Mouse (Mus musculus) heart, embryonic 11.5 days (tissue): ENCODE data around the gene Rpl28. TPM values are rescaled to one million over a fixed set of nuclear protein-coding genes. Genes with fewer than 3 reads are reported as not detected.

ENCODE experiments used
- ATAC-seq: fragments of 200-750 bp; cut with Nextera tagmentation; replicated peaks from 2 replicates; pipeline ENCODE4 v1.8.0; 2017; ENCODE audit warnings: moderate library complexity; ENCODE audit not compliant: insufficient number of reproducible peaks, low FRiP score, low TSS enrichment
- H3K27ac ChIP-seq: fragments of 300-500 bp; sonication (generic); 2 replicates; pipeline ENCODE4 v1.5.1; 2014; ENCODE audit warnings: mild to moderate bottlenecking, low read depth, low read length
- H3K27me3 ChIP-seq: fragments of 300-500 bp; sonication (generic); 2 replicates; pipeline ENCODE4 v1.6.1; 2014; ENCODE audit warnings: mild to moderate bottlenecking, low read length, mixed read lengths; ENCODE audit not compliant: control insufficient read depth, insufficient read depth
- H3K36me3 ChIP-seq: fragments of 300-500 bp; sonication (generic); 2 replicates; pipeline ENCODE4 v1.6.1; 2014; ENCODE audit warnings: mild to moderate bottlenecking, low read length, moderate library complexity, mixed read lengths; ENCODE audit not compliant: control insufficient read depth, insufficient read depth
- H3K4me1 ChIP-seq: fragments of 300-500 bp; sonication (generic); 2 replicates; pipeline ENCODE4 v1.6.1; 2014; ENCODE audit warnings: low read length; ENCODE audit not compliant: control insufficient read depth, insufficient read depth
- H3K4me2 ChIP-seq: fragments of 300-500 bp; sonication (generic); 2 replicates; pipeline ENCODE4 v1.6.1; 2014; ENCODE audit warnings: mild to moderate bottlenecking, moderate library complexity
- H3K4me3 ChIP-seq: fragments of 300-500 bp; sonication (generic); 2 replicates; pipeline ENCODE4 v1.5.1; 2014; ENCODE audit warnings: low read depth, low read length
- H3K9ac ChIP-seq: fragments of 300-500 bp; sonication (generic); 2 replicates; pipeline ENCODE4 v1.6.1; 2014; ENCODE audit warnings: mild to moderate bottlenecking, low read depth, low read length, moderate library complexity
- H3K9me3 ChIP-seq: fragments of 300-500 bp; sonication (generic); replicated peaks from 2 replicates; pipeline ENCODE4 v1.6.1; 2016; ENCODE audit warnings: low read length; ENCODE audit not compliant: control insufficient read depth
- WGBS: fragments of 180-500 bp; shearing (Covaris S2); extraction: QIAGEN DNeasy Blood & Tissue Kit; methylation state at CpG from one replicate; pipeline ENCODE4 v1.1.7; 2014; ENCODE audit not compliant: insufficient replicate concordance; 5-methylcytosine and 5-hydroxymethylcytosine counted together
- polyA plus RNA-seq: library from polyadenylated mRNA; unstranded; fragments of >200 nt; fragmentation: Nextera tagmentation; extraction: Ambion mirVana; gene quantifications from 2 replicates; pipeline ENCODE4 v1.2.1, GENCODE M21; 2014

Rpl28 gene
- 143 and 156 TPM in 2 replicates for polyA plus RNA-seq

DNA sequence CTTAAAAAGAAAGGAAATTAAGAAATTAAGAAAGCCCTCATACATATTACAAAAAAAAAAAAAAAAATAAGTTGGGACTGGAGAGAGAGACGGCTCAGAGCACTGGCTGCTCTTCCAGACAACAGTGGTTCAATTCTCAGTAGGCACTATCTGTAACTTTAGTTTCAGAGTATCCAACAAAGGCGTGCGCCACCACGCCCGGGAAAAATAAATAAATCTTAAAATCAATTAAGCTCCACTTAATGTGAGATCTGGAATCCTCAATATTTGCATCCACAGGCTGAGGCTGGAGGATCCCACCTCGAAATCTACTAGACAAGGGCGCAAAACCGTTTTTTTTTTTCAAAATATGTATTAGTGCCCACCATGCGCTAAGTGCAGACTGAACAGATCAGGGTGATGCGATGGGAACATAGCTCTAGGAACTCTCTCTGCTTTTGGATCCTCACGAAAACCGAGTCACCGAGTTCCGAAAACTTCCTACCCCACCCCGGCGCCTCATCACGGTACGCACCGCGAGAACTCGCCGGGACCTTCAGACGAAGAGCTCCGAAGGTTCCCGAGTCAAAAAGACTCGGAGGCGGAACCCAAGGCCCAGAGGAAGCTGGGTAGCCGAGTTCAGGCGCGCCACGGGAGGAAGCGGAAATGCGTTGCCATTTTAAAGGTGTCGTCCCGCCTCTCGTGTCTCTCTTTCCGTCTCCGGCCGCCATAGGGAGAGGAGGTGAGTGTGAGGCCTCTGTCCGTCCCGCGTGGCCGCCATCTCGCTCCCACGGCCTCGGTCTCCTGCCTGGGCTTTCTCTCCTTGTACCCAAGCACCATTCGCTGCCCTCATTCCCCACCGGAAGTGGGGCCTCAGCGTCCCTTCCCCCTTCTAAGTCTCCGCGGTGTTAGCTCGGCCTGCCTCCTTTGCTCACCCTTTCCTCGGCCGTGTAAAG is at the start of gene Rpl28:
Gene Rpl28 (plus strand): TSS at position 597 of the 935 bp plus-strand sequence.
- no peaks in the 10 kb centered on the region for H3K27me3 ChIP-seq
- H3K9ac ChIP-seq: peak within 1 kb of the TSS; percentile 99
- ATAC-seq: peak; percentile 87
- H3K27ac ChIP-seq: peak within 1 kb of the TSS; percentile 95
- H3K4me2 ChIP-seq: peak within 1 kb of the TSS; percentile 93
- peaks cover 14% of the 10 kb centered on the region for H3K36me3 ChIP-seq
- H3K4me3 ChIP-seq: peak within 1 kb of the TSS; percentile 96
- WGBS: 1% methylated on average over 53 of the region's 54 CpGs
- no peaks in the 10 kb centered on the region for H3K9me3 ChIP-seq
- peaks cover 6% of the 10 kb centered on the region for H3K4me1 ChIP-seq

DNA sequence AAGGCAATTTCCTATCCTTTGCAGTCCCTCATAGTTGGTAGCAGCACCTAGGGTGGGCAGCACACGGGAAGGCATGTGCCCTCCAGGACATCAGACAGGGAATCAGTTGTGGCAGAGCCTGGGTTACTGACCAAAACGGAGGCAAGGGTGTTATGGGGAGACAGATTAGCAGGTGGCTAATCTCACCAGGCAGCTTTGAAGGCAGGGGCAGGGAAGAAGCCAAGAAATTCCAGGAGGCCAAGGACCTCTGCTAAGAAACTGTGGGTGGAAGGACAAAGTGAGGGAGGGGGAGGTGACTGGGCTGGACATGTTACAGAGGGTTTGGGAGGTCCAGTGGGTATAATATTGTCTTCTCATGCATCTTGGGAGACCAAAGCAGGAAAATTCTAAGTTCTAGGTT is 49.3 kb upstream of the Rpl28 start:
- H3K27ac ChIP-seq: no peak overlapping the region
- 49% methylated on average over 2 of the region's 2 CpGs for WGBS
- peaks cover 13% of the 10 kb centered on the region for H3K36me3 ChIP-seq

DNA sequence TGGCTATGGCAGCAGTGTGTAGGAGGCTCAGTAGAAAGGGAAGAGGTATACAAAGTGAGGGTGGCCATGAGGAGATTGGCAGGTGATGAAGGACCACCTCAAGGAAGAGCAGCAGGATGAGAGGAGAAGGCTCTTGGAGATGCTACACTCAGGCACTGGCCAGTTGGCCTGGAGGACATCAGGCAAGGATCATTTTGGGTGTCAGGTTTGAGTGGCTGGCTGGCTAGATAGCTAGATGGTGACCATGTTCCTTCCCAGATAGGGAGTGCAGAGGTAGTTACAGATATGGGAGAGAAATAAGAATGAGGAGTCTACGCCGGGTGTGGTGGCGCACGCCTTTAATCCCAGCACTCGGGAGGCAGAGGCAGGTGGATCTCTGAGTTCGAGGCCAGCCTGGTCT is 47.8 kb upstream of the Rpl28 start:
- Histone ChIP-seq H3K4me2 (no peak overlapping the region), H3K4me3 (no peak overlapping the region), H3K9me3 (no peaks in the 10 kb centered on the region), H3K4me1 (peaks cover 20% of the 10 kb centered on the region), H3K27ac (no peak overlapping the region), H3K27me3 (no peaks in the 10 kb centered on the region), H3K36me3 (peaks cover 13% of the 10 kb centered on the region), H3K9ac (no peak overlapping the region)
- ATAC-seq: no peak
- WGBS: 85% methylated on average over 5 of the region's 6 CpGs

More for the DNA sequence above, 49.3 kb upstream of the Rpl28 start:
- Histone ChIP-seq H3K4me1 (peaks cover 20% of the 10 kb centered on the region), H3K27me3 (no peaks in the 10 kb centered on the region), H3K4me3 (no peak overlapping the region), H3K4me2 (0 out of 2 replicates have a peak overlapping the region, but pooled peaks have one; percentile 22), H3K9me3 (no peaks in the 10 kb centered on the region), H3K9ac (0 out of 2 replicates have a peak overlapping the region, but pooled peaks have one; percentile 3)
- ATAC-seq: no peak

DNA sequence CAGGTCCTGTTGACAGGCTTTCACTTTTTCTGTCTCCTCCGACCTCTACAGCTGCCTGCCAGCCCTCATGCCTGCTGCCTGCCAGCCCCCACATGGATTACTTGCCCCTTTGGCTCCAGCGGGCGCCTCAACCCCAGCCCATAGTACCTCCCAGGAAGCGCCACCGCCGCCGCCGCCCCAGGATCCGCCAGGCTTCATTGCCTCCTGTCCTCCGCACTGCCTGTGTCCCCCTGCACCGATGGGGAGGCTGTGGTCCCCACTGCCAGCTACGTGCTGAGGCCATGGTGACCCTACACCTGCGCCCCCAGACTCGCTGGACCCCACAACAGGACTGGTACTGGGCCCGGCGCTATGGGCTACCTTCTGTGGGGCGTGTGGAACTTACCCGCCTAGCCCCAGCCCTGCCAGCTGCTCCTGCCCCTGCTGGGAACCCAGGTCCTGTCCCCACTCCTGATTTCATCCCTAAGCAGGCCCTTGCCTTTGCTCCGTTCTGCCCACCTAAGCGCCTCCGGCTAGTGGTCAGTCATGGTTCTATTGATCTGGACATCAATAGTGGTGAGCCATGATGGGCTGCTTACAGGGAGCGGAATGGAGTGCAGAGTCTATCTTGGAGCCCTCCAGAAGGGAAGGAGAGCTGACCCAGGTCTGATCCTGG is 46.2 kb upstream of the Rpl28 start:
- ATAC-seq: no peak
- WGBS: 78% methylated on average over 20 of the region's 22 CpGs
- H3K9ac ChIP-seq: no peak overlapping the region
- H3K27me3 ChIP-seq: no peaks in the 10 kb centered on the region
- no peaks in the 10 kb centered on the region for H3K9me3 ChIP-seq
- peaks cover 13% of the 10 kb centered on the region for H3K36me3 ChIP-seq
- no peak overlapping the region for H3K4me3 ChIP-seq
- H3K27ac ChIP-seq: 0 out of 2 replicates have a peak overlapping the region, but pooled peaks have one; percentile 71
- 0 out of 2 replicates have a peak overlapping the region, but pooled peaks have one; percentile 20 for H3K4me2 ChIP-seq
- H3K4me1 ChIP-seq: peaks cover 18% of the 10 kb centered on the region

- Histone ChIP-seq H3K4me1 (peaks cover 18% of the 10 kb centered on the region), H3K9me3 (no peaks in the 10 kb centered on the region), H3K4me2 (0 out of 2 replicates have a peak overlapping the region, but pooled peaks have one; percentile 20), H3K9ac (no peak overlapping the region), H3K36me3 (peaks cover 13% of the 10 kb centered on the region), H3K4me3 (no peak overlapping the region), H3K27me3 (no peaks in the 10 kb centered on the region), H3K27ac (peak overlapping the region; percentile 80)
- ATAC-seq: 0 out of 2 replicates have a peak, but pooled peaks have one; percentile 13
- whole genome bisulfite sequencing: 49% methylated on average over 9 of the region's 9 CpGs
These were observed 45.3 kb upstream of the Rpl28 start for GRCm38 (mm10) chr7:4747156-4747899.

DNA sequence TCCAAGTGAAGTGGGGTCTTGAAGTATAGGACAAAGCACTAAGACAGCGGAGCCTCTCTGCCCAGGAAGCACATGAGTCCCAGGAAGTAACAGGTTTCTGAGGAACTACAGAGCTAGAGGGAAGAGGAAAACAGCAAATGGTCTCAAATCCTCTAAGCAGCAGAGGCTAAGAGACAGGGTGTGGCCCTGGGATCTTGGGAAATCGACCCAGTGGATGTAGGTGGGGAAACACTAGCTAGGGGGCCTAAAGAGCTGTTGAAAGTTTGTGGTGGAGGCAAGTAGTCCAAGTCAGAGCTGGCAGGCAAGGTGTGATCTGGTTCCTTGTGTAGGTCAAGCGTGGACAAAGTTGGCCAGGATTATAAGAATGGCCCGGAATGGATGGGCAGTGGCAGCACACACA is 44.4 kb upstream of the Rpl28 start:
- Histone ChIP-seq H3K36me3 (peaks cover 9% of the 10 kb centered on the region), H3K4me1 (peaks cover 13% of the 10 kb centered on the region), H3K27me3 (no peaks in the 10 kb centered on the region), H3K9me3 (no peaks in the 10 kb centered on the region), H3K4me2 (no peak overlapping the region), H3K9ac (no peak overlapping the region), H3K4me3 (no peak overlapping the region), H3K27ac (peak overlapping the region; percentile 80)
- 70% methylated on average over 4 of the region's 4 CpGs for WGBS
- ATAC-seq: no peak

DNA sequence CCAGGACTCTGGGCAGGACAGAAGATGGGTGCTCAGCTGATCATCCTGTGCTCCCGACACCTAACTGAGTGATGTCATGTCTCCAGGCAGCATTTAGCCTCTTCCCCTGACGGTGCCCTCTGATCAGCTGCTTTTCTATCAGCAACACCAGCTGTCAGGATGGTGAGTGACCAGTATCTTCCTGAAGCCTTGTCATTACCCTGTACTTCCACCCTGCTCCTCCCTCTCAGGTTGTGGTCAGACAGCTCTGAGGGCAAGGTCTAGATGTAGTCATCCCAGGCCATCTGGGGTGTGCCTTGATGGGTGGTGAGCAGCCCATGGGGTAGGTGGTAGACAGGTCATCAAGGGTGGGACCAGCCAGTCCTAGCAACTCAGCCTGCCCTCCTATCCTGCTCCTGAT is 43.5 kb upstream of the Rpl28 start:
- no peak overlapping the region for H3K4me3 ChIP-seq
- H3K4me2 ChIP-seq: no peak overlapping the region
- peak; percentile 55 for ATAC-seq
- no peak overlapping the region for H3K9ac ChIP-seq
- no peaks in the 10 kb centered on the region for H3K27me3 ChIP-seq
- 51% methylated on average over 2 of the region's 2 CpGs for WGBS
- peaks cover 12% of the 10 kb centered on the region for H3K4me1 ChIP-seq
- peaks cover 9% of the 10 kb centered on the region for H3K36me3 ChIP-seq
- no peaks in the 10 kb centered on the region for H3K9me3 ChIP-seq
- H3K27ac ChIP-seq: peak overlapping the region; percentile 57
